Mouse (Mus musculus): ENCODE results near the gene Mapk11.

DNA sequence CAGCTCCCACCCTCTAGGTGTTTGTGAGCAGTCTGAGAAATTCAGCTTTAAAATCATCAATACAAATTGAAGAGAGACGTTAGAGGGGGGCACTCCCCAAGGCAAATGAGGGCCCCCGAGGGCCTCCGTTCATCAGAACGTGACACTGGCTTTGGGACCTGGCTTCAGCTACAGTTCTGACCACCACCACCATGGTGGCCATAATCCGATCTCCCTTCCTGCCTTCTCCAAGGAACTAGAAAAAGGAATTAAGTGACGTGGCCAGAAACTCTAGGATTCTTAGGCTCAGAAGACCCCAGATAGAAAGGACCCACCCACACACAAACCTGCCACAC is 30.2 kb upstream of the Mapk11 start:
- no peak for TF ChIP-seq CTCF (IDR thresholded peaks at IDR 0.05; ENCODE audit: low read depth, low read length)
- TF ChIP-seq POLR2A (IDR thresholded peaks at IDR 0.05; ENCODE audit: insufficient read depth, low read length), result no peak

Data from ES-Bruce4 (cell line).